Mouse (Mus musculus): ENCODE data around the gene Mfsd11.

- no peak for TF ChIP-seq CTCF (IDR thresholded peaks at IDR 0.05; ENCODE audit: insufficient read depth, low read depth, low read length)
- no peak for TF ChIP-seq POLR2A (IDR thresholded peaks at IDR 0.05; ENCODE audit: insufficient read depth, low read depth, low read length)
Observed at GRCm38 (mm10) chr11:116810528-116810927, 41.7 kb upstream of the Mfsd11 start.

All from olfactory bulb, adult 2 months (tissue).